Mouse (Mus musculus): ENCODE measurements around the gene Agtpbp1. TPM values are rescaled to one million over a fixed set of nuclear protein-coding genes. Genes with fewer than 3 reads are reported as not detected.

Agtpbp1 gene
- polyA plus RNA-seq, 1 experiment, result 10.1 TPM

DNA sequence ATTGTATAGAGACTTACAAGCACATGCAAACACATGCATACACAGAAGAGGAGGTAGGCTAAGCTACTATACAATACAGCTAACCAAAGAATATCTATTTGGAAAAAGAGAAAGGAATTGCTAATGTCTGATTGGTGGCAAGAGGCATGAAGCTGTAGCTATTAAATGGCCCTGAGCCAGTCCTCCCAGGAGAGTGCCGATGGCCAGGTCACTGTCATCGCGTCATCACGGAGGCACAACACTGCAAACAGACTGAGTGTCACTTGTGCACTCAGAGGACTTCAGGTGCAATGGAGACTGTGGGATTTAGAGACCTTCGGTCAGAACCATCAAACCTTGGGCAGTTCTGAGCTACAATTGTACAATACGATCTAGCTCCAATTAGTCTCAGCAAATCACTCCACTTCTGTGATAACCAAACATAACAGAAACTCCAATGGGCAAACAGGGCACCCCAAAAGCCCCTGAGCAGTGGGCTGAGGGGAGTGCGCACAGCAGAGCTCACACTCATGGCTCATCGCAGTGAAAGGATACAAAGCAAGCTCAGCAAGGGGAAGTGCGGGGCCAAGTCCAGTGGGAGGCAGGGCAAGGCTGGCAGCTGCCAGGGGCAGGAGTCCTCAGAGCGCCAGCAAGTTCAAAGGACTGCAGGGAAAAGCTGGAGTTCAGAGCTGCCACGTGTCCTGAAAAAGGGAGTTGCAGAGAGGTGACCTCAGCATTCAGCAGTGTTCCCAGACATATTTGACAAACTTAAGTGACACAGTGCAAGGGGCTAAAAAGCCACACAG lies 130.8 kb downstream of the Agtpbp1 start:
- no peak overlapping the region for H3K4me3 ChIP-seq
- TF ChIP-seq MYOG (IDR thresholded peaks at IDR 0.05; ENCODE audit: control insufficient read depth in 1 of 3, insufficient read depth in 1 of 3, insufficient read length in 2 of 3, low read depth in 2 of 3) (no peak), POLR2A (IDR thresholded peaks at IDR 0.05; ENCODE audit: insufficient read length, low read depth) (no peak), TCF3 (IDR thresholded peaks at IDR 0.05; ENCODE audit: insufficient read length, low read depth) (no peak), USF1 (IDR thresholded peaks at IDR 0.05; ENCODE audit: low read depth) (no peak), REST (IDR thresholded peaks at IDR 0.05; ENCODE audit: insufficient read depth, insufficient read length) (no peak), CEBPB (IDR thresholded peaks at IDR 0.05; ENCODE audit: insufficient read depth, poor library complexity, severe bottlenecking) (no peak)
- H3ac ChIP-seq (ENCODE audit: control insufficient read depth, insufficient read length), result no peak overlapping the region

DNA sequence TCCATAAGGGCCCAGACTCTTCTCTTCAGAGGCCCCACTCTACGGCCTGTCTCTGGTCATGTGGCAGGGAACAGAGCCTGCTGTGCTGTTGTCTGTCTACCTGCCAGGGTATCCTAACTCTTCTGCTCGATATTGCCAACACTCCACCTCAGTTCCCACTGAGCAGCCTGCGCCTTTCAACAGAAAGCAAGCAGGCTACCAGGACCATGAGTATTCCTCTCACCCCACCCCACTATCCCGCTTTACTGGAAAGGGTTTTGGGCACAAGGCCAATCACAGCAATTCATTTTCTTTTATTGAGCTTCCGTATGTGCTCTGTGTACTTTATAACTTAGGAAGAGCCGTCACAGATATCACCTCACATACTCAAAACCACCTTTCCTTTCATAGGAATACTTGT lies 131.4 kb downstream of the Agtpbp1 start:
- H3K4me3 ChIP-seq, result no peak overlapping the region
- no peak overlapping the region for H3K4me2 ChIP-seq (ENCODE audit: low read depth)
- H3K36me3 ChIP-seq (ENCODE audit: control insufficient read depth, insufficient read depth), result peaks cover 8% of the 10 kb centered on the region
- no peaks in the 10 kb centered on the region for H3K79me2 ChIP-seq (ENCODE audit: control insufficient read depth, insufficient read depth)
- TF ChIP-seq REST (IDR thresholded peaks at IDR 0.05; ENCODE audit: insufficient read depth, insufficient read length) (no peak), USF1 (IDR thresholded peaks at IDR 0.05; ENCODE audit: low read depth) (no peak), POLR2AphosphoS2 (IDR thresholded peaks at IDR 0.05; ENCODE audit: insufficient read length, low read depth) (no peak), E2F4 (IDR thresholded peaks at IDR 0.05; ENCODE audit: insufficient read depth) (no peak), MYOD1 (IDR thresholded peaks at IDR 0.05; ENCODE audit: control insufficient read depth in 1 of 3, insufficient read length in 2 of 3, low read depth in 2 of 3) (no peak), MYOG (IDR thresholded peaks at IDR 0.05; ENCODE audit: control insufficient read depth in 1 of 3, insufficient read depth in 1 of 3, insufficient read length in 2 of 3, low read depth in 2 of 3) (no peak), TCF3 (IDR thresholded peaks at IDR 0.05; ENCODE audit: insufficient read length, low read depth) (no peak), POLR2A (IDR thresholded peaks at IDR 0.05; ENCODE audit: insufficient read length, low read depth) (no peak), TCF12 (IDR thresholded peaks at IDR 0.05; ENCODE audit: insufficient read depth, poor library complexity, severe bottlenecking) (no peak)
- no peaks in the 10 kb centered on the region for H3K27me3 ChIP-seq (ENCODE audit: control insufficient read depth, insufficient read depth, insufficient read length)
- no peak overlapping the region for H3ac ChIP-seq (ENCODE audit: control insufficient read depth, insufficient read length)

More for the DNA sequence above, 130.8 kb downstream of the Agtpbp1 start:
- Histone ChIP-seq H3K79me2 (ENCODE audit: control insufficient read depth, insufficient read depth) (no peaks in the 10 kb centered on the region), H3K4me2 (ENCODE audit: low read depth) (no peak overlapping the region), H3K36me3 (ENCODE audit: control insufficient read depth, insufficient read depth) (peaks cover 8% of the 10 kb centered on the region), H3K27me3 (ENCODE audit: control insufficient read depth, insufficient read depth, insufficient read length) (no peaks in the 10 kb centered on the region)

DNA sequence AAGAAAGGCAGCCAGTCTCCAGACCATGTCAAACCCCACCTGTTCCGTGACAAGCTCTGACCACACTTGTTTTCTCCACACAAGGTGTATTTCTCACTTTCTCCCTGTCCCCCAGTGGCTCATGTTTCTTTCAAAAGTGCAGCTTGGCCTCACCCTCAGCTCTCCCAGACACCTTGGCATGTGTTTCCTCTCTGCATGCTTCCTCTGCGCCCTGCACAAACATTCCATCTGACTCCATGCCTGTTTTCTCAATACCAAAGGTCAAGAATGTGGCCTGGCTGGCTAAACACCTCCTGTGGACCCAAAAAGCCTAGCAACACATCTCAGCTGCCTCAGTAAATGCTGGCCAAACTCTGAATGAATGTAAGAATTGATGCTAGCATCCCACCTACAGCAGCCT lies 132.0 kb downstream of the Agtpbp1 start:
- Histone ChIP-seq H3K79me2 (ENCODE audit: control insufficient read depth, insufficient read depth) (no peaks in the 10 kb centered on the region), H3ac (ENCODE audit: control insufficient read depth, insufficient read length) (no peak overlapping the region)
- TF ChIP-seq POLR2A (IDR thresholded peaks at IDR 0.05; ENCODE audit: insufficient read length, low read depth) (no peak), MYOG (IDR thresholded peaks at IDR 0.05; ENCODE audit: control insufficient read depth in 1 of 3, insufficient read depth in 1 of 3, insufficient read length in 2 of 3, low read depth in 2 of 3) (no peak), USF1 (IDR thresholded peaks at IDR 0.05; ENCODE audit: low read depth) (no peak), TCF12 (IDR thresholded peaks at IDR 0.05; ENCODE audit: insufficient read depth, poor library complexity, severe bottlenecking) (no peak), MYOD1 (IDR thresholded peaks at IDR 0.05; ENCODE audit: control insufficient read depth in 1 of 3, insufficient read length in 2 of 3, low read depth in 2 of 3) (no peak), SRF (IDR thresholded peaks at IDR 0.05; ENCODE audit: control insufficient read depth, insufficient read length, low read depth) (no peak), TCF3 (IDR thresholded peaks at IDR 0.05; ENCODE audit: insufficient read length, low read depth) (no peak), POLR2AphosphoS2 (IDR thresholded peaks at IDR 0.05; ENCODE audit: insufficient read length, low read depth) (no peak), MAX (IDR thresholded peaks at IDR 0.05; ENCODE audit: low read depth) (no peak), E2F4 (IDR thresholded peaks at IDR 0.05; ENCODE audit: insufficient read depth) (no peak), CEBPB (IDR thresholded peaks at IDR 0.05; ENCODE audit: insufficient read depth, poor library complexity, severe bottlenecking) (no peak), REST (IDR thresholded peaks at IDR 0.05; ENCODE audit: insufficient read depth, insufficient read length) (no peak)

DNA sequence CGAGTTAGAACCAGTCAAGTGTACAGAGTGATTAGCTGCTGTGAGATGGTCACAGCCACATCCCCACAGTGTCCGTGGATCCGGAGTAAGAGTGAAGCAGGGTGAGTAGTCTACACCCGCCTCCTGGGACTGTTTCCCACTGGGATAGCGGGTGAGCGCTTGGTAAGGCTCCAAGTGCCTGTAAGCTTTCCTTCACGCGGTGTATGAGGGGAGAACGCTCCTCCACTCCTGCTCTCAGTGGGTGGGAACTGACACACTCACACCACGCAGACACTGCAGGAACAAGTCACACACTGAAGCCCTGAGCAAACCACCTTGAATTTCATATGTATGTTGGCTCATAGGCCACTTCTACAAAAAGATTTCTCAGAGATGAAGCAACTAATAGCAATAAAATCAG lies 134.2 kb downstream of the Agtpbp1 start:
- TF ChIP-seq MAX (IDR thresholded peaks at IDR 0.05; ENCODE audit: low read depth) (no peak), MYOG (IDR thresholded peaks at IDR 0.05; ENCODE audit: control insufficient read depth in 1 of 3, insufficient read depth in 1 of 3, insufficient read length in 2 of 3, low read depth in 2 of 3) (no peak), MYOD1 (IDR thresholded peaks at IDR 0.05; ENCODE audit: control insufficient read depth in 1 of 3, insufficient read length in 2 of 3, low read depth in 2 of 3) (no peak), E2F4 (IDR thresholded peaks at IDR 0.05; ENCODE audit: insufficient read depth) (no peak), REST (IDR thresholded peaks at IDR 0.05; ENCODE audit: insufficient read depth, insufficient read length) (no peak), CEBPB (IDR thresholded peaks at IDR 0.05; ENCODE audit: insufficient read depth, poor library complexity, severe bottlenecking) (no peak), TCF12 (IDR thresholded peaks at IDR 0.05; ENCODE audit: insufficient read depth, poor library complexity, severe bottlenecking) (no peak), TCF3 (IDR thresholded peaks at IDR 0.05; ENCODE audit: insufficient read length, low read depth) (no peak), SRF (IDR thresholded peaks at IDR 0.05; ENCODE audit: control insufficient read depth, insufficient read length, low read depth) (no peak)
- Histone ChIP-seq H3K79me2 (ENCODE audit: control insufficient read depth, insufficient read depth) (no peaks in the 10 kb centered on the region), H3K36me3 (ENCODE audit: control insufficient read depth, insufficient read depth) (peaks cover 8% of the 10 kb centered on the region), H3K4me3 (no peak overlapping the region), H3K27me3 (ENCODE audit: control insufficient read depth, insufficient read depth, insufficient read length) (no peaks in the 10 kb centered on the region), H3ac (ENCODE audit: control insufficient read depth, insufficient read length) (no peak overlapping the region), H3K4me2 (ENCODE audit: low read depth) (no peak overlapping the region)

More for the DNA sequence above, 132.0 kb downstream of the Agtpbp1 start:
- H3K4me3 ChIP-seq, result no peak overlapping the region
- no peaks in the 10 kb centered on the region for H3K27me3 ChIP-seq (ENCODE audit: control insufficient read depth, insufficient read depth, insufficient read length)
- H3K36me3 ChIP-seq (ENCODE audit: control insufficient read depth, insufficient read depth), result peaks cover 8% of the 10 kb centered on the region
- no peak overlapping the region for H3K4me2 ChIP-seq (ENCODE audit: low read depth)
